15 mouse cellular contexts compared by ENCODE assay signal in the genomic region with DNA sequence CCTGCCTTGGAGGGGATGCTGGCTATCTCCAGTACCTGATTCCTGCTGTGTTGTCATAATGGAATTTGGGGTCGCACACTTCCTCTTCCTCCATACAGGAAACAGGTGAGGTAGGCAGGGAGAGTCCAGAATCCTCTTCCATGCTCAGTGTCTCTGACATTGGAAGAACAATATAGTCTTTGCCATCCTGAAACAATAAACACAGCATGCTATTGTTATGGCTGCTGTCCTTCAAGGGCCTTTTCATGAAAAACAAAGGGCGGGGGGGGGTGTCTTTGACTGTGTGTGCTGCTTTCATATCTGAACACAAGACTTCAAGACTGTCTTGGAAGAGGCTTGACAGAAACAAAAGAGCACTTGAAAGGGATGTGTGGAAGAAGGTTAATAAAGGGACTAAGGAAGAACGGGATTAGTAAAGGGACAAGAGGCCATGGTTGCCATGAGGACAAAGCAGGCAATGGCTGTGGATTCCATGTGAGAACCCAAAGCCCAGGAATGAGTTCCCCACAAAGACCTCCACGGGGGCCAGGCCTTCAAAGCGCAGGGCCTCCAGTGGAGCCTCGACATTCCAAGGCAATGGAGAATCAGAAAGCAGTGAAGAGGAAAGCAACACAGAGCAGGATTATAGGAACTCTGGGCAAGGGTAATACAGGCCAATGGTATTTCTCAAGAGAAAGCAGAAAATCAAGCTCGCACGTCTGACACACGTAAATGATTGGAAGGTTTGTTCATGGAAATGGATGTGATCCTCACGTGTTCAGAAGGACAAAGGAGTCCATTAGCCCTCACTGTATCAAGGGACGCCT. TPM values are rescaled to one million over a fixed set of nuclear protein-coding genes. Genes with fewer than 3 reads are reported as not detected.
DNase-seq lines count a peak whose midpoint lies in the region; ATAC-seq lines count a peak whose summit lies in the region.
"Had no signal": no experiment of that assay in that cellular context is flagged by ENCODE, and none has a peak within 500 bp of the region (broad histone marks: within the 10 kb centered on the region; RNA-seq: fewer than 3 reads in every experiment).

No protein-coding gene starts in this region.

- H3K36me3 ChIP-seq in forebrain, embryonic 11.5 days (ENCODE audit: control insufficient read depth, insufficient read depth, low read length), result no peaks in the 10 kb centered on the region
- no peaks in the 10 kb centered on the region for H3K36me3 ChIP-seq in forebrain, embryonic 13.5 days (ENCODE audit: poor library complexity, severe bottlenecking)
- no peaks in the 10 kb centered on the region for H3K36me3 ChIP-seq in hindbrain, embryonic 10.5 days
- H3K36me3 ChIP-seq in hindbrain, embryonic 13.5 days, result no peaks in the 10 kb centered on the region
- H3K36me3 ChIP-seq in midbrain, embryonic 12.5 days, result no peaks in the 10 kb centered on the region
- H3K36me3 ChIP-seq in midbrain, embryonic 16.5 days (ENCODE audit: control insufficient read depth, insufficient read depth, low read length), result no peaks in the 10 kb centered on the region

- 46% methylated on average over 11 of the region's 11 CpGs for WGBS in forebrain, embryonic 11.5 days
- WGBS in forebrain, embryonic 13.5 days, result 39% methylated on average over 11 of the region's 11 CpGs
- WGBS in hindbrain, embryonic 10.5 days, result 42% methylated on average over 11 of the region's 11 CpGs
- WGBS in hindbrain, embryonic 13.5 days, result 37% methylated on average over 11 of the region's 11 CpGs
- 20% methylated on average over 11 of the region's 11 CpGs for WGBS in midbrain, embryonic 12.5 days
- WGBS in midbrain, embryonic 16.5 days, result 22% methylated on average over 11 of the region's 11 CpGs

- no peak for DNase-seq in forebrain, embryonic 11.5 days (ENCODE audit: low spot score)
- peak; percentile 28 for DNase-seq in hindbrain, embryonic 10.5 days (ENCODE audit: low spot score)
- DNase-seq in retina, embryonic 14.5 days (ENCODE audit: low spot score), result peak; percentile 31
- no peak for DNase-seq in adrenal gland, postnatal 36 days
- DNase-seq: adrenal gland, postnatal 25 days; cerebellum, adult 11 months; cerebellum, postnatal 36 days; kidney, adult 9 months; liver; lung, postnatal 36 days; right cerebral cortex, postnatal 25 days had no signal

- H3K4me1 ChIP-seq in forebrain, embryonic 11.5 days (replicated peaks; ENCODE audit: control insufficient read depth, insufficient read depth, low read length), result no peaks in the 10 kb centered on the region; the same call in 1 of the 2 replicates
- H3K4me1 ChIP-seq in forebrain, embryonic 13.5 days, result 0 out of 2 replicates have a peak, but pooled peaks cover 5% of the 10 kb centered on the region
- H3K4me1 ChIP-seq in hindbrain, embryonic 10.5 days (replicated peaks), result peaks cover 35% of the 10 kb centered on the region
- H3K4me1 ChIP-seq in hindbrain, embryonic 13.5 days (replicated peaks), result 0 out of 2 replicates have a peak, but pooled peaks cover 11% of the 10 kb centered on the region
- H3K4me1 ChIP-seq in midbrain, embryonic 12.5 days, result peaks cover 10% of the 10 kb centered on the region
- H3K4me1 ChIP-seq in midbrain, embryonic 16.5 days (ENCODE audit: control insufficient read depth, insufficient read depth, low read length), result no peaks in the 10 kb centered on the region

- H3K27ac ChIP-seq in forebrain, embryonic 11.5 days (ENCODE audit: low read depth, low read length), result peak overlapping the region; percentile 50; the same call in 1 of the 2 replicates
- no peak overlapping the region for H3K27ac ChIP-seq in forebrain, embryonic 13.5 days
- peak overlapping the region; percentile 53 for H3K27ac ChIP-seq in hindbrain, embryonic 10.5 days
- no peak overlapping the region for H3K27ac ChIP-seq in hindbrain, embryonic 13.5 days
- H3K27ac ChIP-seq in midbrain, embryonic 12.5 days (replicated peaks), result no peak overlapping the region
- H3K27ac ChIP-seq in midbrain, embryonic 16.5 days (ENCODE audit: low read length), result no peak overlapping the region

- no peaks in the 10 kb centered on the region for H3K27me3 ChIP-seq in forebrain, embryonic 11.5 days (ENCODE audit: control insufficient read depth, insufficient read depth, low read length)
- H3K27me3 ChIP-seq in forebrain, embryonic 13.5 days, result no peaks in the 10 kb centered on the region
- H3K27me3 ChIP-seq in hindbrain, embryonic 10.5 days (ENCODE audit: insufficient read depth, poor library complexity, severe bottlenecking), result peaks cover 40% of the 10 kb centered on the region
- no peaks in the 10 kb centered on the region for H3K27me3 ChIP-seq in hindbrain, embryonic 13.5 days
- peaks cover 36% of the 10 kb centered on the region for H3K27me3 ChIP-seq in midbrain, embryonic 12.5 days
- H3K27me3 ChIP-seq in midbrain, embryonic 16.5 days (ENCODE audit: control insufficient read depth, insufficient read depth, low read depth, low read length), result no peaks in the 10 kb centered on the region

- no peak overlapping the region for H3K9ac ChIP-seq in forebrain, embryonic 11.5 days (ENCODE audit: low read length)
- H3K9ac ChIP-seq in forebrain, embryonic 13.5 days, result no peak overlapping the region
- no peak overlapping the region for H3K9ac ChIP-seq in hindbrain, embryonic 13.5 days
- H3K9ac ChIP-seq in midbrain, embryonic 12.5 days (replicated peaks), result no peak overlapping the region
- no peak overlapping the region for H3K9ac ChIP-seq in midbrain, embryonic 16.5 days (ENCODE audit: low read depth, low read length)

- ATAC-seq in forebrain, embryonic 11.5 days (replicated peaks; ENCODE audit: low FRiP score), result peak; percentile 60
- ATAC-seq in forebrain, embryonic 13.5 days, result no peak
- ATAC-seq in hindbrain, embryonic 13.5 days (ENCODE audit: low FRiP score), result no peak
- ATAC-seq in midbrain, embryonic 12.5 days (ENCODE audit: low FRiP score, low read depth), result peak; percentile 34; the same call in 1 of the 2 replicates
- no peak for ATAC-seq in midbrain, embryonic 16.5 days

- no peak overlapping the region for H3K4me2 ChIP-seq in forebrain, embryonic 11.5 days (ENCODE audit: low read depth, low read length, severe bottlenecking)
- H3K4me2 ChIP-seq in forebrain, embryonic 13.5 days, result no peak overlapping the region
- H3K4me2 ChIP-seq in hindbrain, embryonic 13.5 days, result no peak overlapping the region
- H3K4me2 ChIP-seq in midbrain, embryonic 12.5 days (replicated peaks), result no peak overlapping the region
- no peak overlapping the region for H3K4me2 ChIP-seq in midbrain, embryonic 16.5 days (ENCODE audit: low read length)

- no peaks in the 10 kb centered on the region for H3K9me3 ChIP-seq in forebrain, embryonic 11.5 days (ENCODE audit: control insufficient read depth, low read length)
- no peaks in the 10 kb centered on the region for H3K9me3 ChIP-seq in forebrain, embryonic 13.5 days (replicated peaks)
- H3K9me3 ChIP-seq in hindbrain, embryonic 10.5 days, result no peaks in the 10 kb centered on the region
- H3K9me3 ChIP-seq in hindbrain, embryonic 13.5 days, result no peaks in the 10 kb centered on the region
- no peaks in the 10 kb centered on the region for H3K9me3 ChIP-seq in midbrain, embryonic 12.5 days
- H3K9me3 ChIP-seq in midbrain, embryonic 16.5 days (replicated peaks; ENCODE audit: control insufficient read depth, low read length, poor library complexity, severe bottlenecking), result no peaks in the 10 kb centered on the region

- no peak overlapping the region for H3K4me3 ChIP-seq in forebrain, embryonic 11.5 days (ENCODE audit: low read depth, low read length)
- H3K4me3 ChIP-seq in forebrain, embryonic 13.5 days, result no peak overlapping the region
- H3K4me3 ChIP-seq in hindbrain, embryonic 10.5 days, result no peak overlapping the region
- H3K4me3 ChIP-seq in hindbrain, embryonic 13.5 days, result no peak overlapping the region
- H3K4me3 ChIP-seq in midbrain, embryonic 12.5 days, result no peak overlapping the region
- no peak overlapping the region for H3K4me3 ChIP-seq in midbrain, embryonic 16.5 days (ENCODE audit: low read depth, low read length)

RNA-seq across cellular contexts. Expression of gene Kdr, which starts 36.3 kb away (rescaled TPM):
- polyA plus RNA-seq in forebrain, embryonic 11.5 days (2014; fragmentation: Nextera tagmentation; extraction: Ambion mirVana), result 28.8 and 28.9 TPM in 2 replicates
- polyA plus RNA-seq in forebrain, embryonic 13.5 days (2015; fragmentation: Nextera tagmentation; extraction: Ambion mirVana), result 16.9 and 17.3 TPM in 2 replicates
- polyA plus RNA-seq in hindbrain, embryonic 10.5 days (2016; fragmentation: Nextera tagmentation; extraction: Ambion mirVana), result 25.8 and 26.3 TPM in 2 replicates
- 24.4 and 26.0 TPM in 2 replicates for polyA plus RNA-seq in hindbrain, embryonic 13.5 days (2015; fragmentation: Nextera tagmentation; extraction: Ambion mirVana)
- 29.2 and 32.2 TPM in 2 replicates for polyA plus RNA-seq in midbrain, embryonic 12.5 days (2016; fragmentation: Nextera tagmentation; extraction: Ambion mirVana)
- polyA plus RNA-seq in midbrain, embryonic 16.5 days (2015; fragmentation: Nextera tagmentation; extraction: Ambion mirVana), result 22.7 and 26.4 TPM in 2 replicates
- 100 to 1,000 TPM in 1 of 2 experiments, 10 to 100 TPM in 1; 65.4 to 116 TPM for total RNA-seq in adrenal gland, postnatal 36 days (2021)

Comparison
In these comparisons a context has a peak if more than half of its experiments do, and no peak if none do; other contexts are left out.
1. ATAC-seq: peak in forebrain, embryonic 11.5 days (single experiment) and midbrain, embryonic 12.5 days (single experiment); none in forebrain, embryonic 13.5 days (single experiment), hindbrain, embryonic 13.5 days (single experiment) and midbrain, embryonic 16.5 days (single experiment).
2. H3K27ac ChIP-seq: peak in forebrain, embryonic 11.5 days (single experiment) and hindbrain, embryonic 10.5 days (single experiment); none in forebrain, embryonic 13.5 days (single experiment), hindbrain, embryonic 13.5 days (single experiment), midbrain, embryonic 12.5 days (single experiment) and midbrain, embryonic 16.5 days (single experiment).
3. DNase-seq: peak in hindbrain, embryonic 10.5 days (single experiment) and retina, embryonic 14.5 days (single experiment); none in forebrain, embryonic 11.5 days (single experiment) and adrenal gland, postnatal 36 days (0 of 2).